Mouse (Mus musculus): ENCODE measurements around the gene Kif2c.

Kif2c gene

DNA sequence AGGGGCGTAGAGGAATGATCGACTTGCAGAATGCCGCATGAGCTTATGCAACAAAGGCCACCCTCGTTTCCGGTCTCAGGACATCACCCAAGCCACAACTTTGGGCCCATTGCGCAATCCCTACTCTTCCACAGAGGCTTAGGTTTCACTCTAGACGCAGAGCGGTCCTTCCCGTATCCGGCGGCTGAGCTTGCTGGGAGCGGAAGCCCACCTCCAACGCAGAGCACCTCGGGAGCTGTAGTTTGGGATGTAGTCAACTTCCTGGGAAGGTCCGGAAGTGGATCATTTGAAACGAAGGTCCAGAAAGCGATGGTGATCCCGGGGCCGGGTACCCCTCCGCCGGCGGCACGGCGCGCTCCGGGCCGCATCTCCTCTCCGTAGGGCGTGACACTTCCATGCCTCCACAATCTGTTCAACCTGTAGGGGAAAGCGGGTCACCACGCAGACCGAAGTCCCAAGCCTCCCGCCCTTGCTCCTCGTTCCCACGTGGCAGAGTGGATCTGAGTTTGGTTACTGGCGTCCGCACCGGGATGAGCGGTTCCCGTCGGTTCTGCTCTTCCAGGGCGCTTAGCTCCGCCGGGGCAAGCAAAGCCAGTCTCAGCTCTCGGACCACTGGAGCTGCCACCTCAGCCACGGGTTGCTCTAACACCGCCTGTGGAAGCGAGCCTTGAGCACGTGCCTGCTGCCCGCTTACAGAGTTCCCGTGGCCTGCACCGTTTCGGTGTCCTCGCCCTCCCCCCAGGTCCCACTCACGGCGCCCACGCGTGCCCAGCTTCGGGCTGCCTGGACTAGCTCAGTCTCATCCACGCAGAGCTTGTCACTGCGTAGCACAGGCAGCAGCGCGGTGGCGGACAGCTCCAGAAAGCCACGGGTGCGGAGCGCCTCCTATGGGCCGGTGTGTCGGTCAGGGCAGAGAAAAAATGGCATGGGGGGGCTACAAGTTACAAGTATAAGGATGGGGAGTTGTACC, 61.7 kb downstream of the Kif2c start:
- DNase-seq (ENCODE audit: low read depth, low spot score) = peak; percentile 54

- DNase-seq (ENCODE audit: low read depth, low spot score) = no peak
Observed at GRCm38 (mm10) chr4:117120052-117120444, 62.4 kb downstream of the Kif2c start.

DNA sequence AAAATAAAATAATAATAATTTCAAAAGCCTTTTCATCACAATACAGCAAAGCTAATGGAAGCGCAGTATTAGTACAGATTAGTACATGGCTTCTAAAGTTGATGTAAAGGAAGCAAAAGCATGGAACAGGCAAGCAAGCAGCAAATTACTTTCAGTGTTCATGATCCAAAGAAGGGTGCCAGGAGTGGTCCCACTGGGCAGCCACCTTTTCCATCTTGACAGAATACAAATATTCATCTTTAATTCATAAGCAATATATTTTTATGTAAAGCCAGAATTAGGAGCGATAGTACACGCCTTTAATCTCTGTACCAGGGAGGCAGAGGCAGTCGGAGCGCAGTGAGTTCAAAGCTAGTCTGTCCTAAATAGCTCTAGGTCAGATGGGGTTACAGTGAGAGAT, 62.8 kb downstream of the Kif2c start:
- DNase-seq (ENCODE audit: low read depth, low spot score) = no peak

DNA sequence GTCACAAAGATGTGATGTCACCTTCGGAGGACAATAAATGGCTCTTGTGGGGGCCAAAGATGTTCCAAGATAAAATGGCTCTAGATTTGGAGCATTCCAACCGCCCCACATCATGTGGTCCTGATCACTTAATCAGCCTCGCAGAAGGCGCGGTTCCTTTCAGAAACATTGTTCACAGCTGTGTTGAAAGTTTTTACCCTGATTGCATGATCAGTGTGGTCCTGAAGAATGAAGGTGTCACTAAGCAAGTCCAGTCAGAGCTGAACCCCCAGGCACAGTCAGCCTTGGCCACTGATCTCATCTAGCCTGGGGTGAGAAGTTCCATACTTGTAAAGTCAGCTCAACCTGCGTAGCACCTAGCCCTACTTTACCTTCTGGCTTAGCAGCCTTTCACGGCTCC, 64.5 kb downstream of the Kif2c start:
- DNase-seq (ENCODE audit: low read depth, low spot score) = no peak

GRCm38 (mm10) chr4:117115592-117115991, 66.8 kb downstream of the Kif2c start:
- no peak for DNase-seq (ENCODE audit: low read depth, low spot score)

DNA sequence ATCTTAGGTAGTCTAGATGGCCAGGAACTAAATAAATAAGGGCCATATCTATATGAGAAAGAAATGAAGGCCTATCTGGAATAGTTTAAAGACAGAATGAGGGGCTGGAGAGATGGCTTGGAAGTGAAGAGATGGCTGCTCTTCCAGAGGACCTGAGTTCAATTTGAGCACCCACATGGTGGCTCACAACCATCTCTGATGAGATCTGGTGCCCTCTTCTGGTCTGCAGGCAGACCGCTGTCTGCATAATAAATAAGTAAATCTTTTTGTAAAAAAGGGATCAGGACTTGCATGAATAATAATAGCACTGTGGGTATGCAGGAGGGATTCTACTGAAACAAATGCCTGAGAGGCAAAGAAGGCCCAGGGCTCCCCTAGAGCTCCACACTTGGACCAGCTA, 69.2 kb downstream of the Kif2c start:
- DNase-seq (ENCODE audit: low read depth, low spot score) = no peak

DNA sequence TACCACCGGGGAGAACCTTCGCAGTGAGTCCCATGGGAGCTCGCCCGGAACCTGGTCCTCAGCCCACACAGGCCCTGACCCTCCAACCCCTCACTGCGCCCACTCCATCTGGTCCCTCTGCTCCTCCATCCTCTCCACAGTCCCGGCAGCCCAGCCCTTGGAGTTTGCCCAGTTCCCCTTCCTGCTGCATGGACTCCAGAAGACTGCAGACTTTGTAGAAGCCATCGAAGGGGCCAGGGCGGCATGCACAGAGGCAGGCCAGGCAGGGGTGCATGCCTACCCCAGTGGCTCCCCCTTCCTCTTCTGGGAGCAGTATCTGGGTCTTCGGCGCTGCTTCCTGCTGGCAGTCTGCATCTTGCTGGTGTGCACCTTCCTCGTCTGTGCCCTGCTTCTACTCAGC, 71.5 kb downstream of the Kif2c start:
- no peak for DNase-seq (ENCODE audit: low read depth, low spot score)

- DNase-seq (ENCODE audit: low read depth, low spot score) = no peak
Observed at GRCm38 (mm10) chr4:117110249-117110648, 72.2 kb downstream of the Kif2c start.
